Comparison of ENCODE assay signal across 17 mouse cellular contexts in the genomic region with DNA sequence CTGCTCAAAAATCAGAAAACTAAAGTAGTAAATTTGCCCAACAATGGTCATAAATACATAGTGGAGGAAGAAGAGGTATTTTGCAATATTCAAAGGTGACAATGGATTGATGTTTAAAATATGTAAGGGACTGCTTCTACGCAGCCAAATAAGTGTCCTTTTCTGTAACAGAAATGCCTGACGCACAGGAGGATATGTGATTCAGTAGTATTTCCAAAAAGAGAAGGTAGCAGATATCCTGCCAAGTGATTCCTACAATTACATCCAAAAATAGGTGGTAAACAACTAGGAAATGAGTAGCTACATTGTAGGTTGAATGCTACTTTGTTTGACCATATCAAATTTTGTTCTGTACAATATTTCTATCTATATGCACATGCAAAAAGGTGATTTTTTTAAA.
"Had no signal": no experiment of that assay in that cellular context is flagged by ENCODE, and none has a peak within 500 bp of the region (broad histone marks: within the 10 kb centered on the region; RNA-seq: fewer than 3 reads in every experiment).

No protein-coding gene starts in this region.

- ATAC-seq: forebrain, embryonic 13.5 days; forebrain, embryonic 14.5 days; forebrain, embryonic 15.5 days; forebrain, embryonic 16.5 days; forebrain, postnatal 0 days had no signal

- DNase-seq: cerebellum, postnatal 10 days; cerebellum, postnatal 14 days; cerebellum, postnatal 25 days; embryo, embryonic 11 days; forebrain, postnatal 0 days; gastrocnemius, adult 2 months; gastrocnemius, postnatal 10 days; gastrocnemius, postnatal 14 days; gastrocnemius, postnatal 25 days; gastrocnemius, postnatal 36 days; heart, adult 11 months; heart, adult 18-20 months; heart, adult 2 months had no signal
